Mouse (Mus musculus): Measurements from ENCODE around the gene S1pr2.

- TF ChIP-seq CTCF (IDR thresholded peaks at IDR 0.05; ENCODE audit: insufficient read depth, low read length), result no peak
- 0 out of 2 replicates have a peak, but pooled peaks have one; percentile 6 for TF ChIP-seq POLR2A (IDR thresholded peaks at IDR 0.05; ENCODE audit: borderline replicate concordance, extremely low read depth, low read depth, low read length)
Measured at GRCm38 (mm10) chr9:21016331-21017176, 40.0 kb upstream of the S1pr2 start.
